Mouse (Mus musculus) ES-Bruce4 (cell line): ENCODE results near the gene Ptdss2.
A peak's percentile ranks its signal among the peaks of the same experiment; 100 is the strongest.

Experiments
- CTCF ChIP-seq: IDR thresholded peaks from one replicate; pipeline ENCODE4 v1.8.1; 2011; ENCODE audit warnings: low read depth, low read length
- POLR2A ChIP-seq: IDR thresholded peaks from one replicate; pipeline ENCODE4 v1.8.1; 2011; ENCODE audit warnings: low read length; ENCODE audit not compliant: insufficient read depth

DNA sequence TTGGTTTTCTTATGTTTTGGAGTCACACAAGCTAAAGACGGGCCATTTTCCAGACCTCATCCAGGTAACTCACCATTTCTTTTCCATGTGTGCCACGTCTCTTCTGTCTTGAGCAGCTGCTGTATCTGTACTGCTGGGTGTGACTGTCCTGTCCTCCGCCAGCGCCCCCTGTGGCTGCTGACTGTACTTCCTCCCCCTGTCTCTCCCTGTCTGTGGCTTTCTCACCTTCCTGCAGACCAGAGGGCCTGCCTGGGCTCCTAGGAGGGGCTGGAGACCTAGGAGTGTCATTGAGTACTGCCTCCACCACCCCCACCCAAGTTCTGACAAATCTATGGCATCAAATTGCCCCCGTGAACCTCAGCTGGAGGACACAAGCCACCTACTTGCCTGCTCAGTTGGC, 20.9 kb downstream of the Ptdss2 start:
- TF ChIP-seq CTCF, result peak; percentile 86
- no peak for TF ChIP-seq POLR2A
